Mouse (Mus musculus) kidney, adult 2 months (tissue): Measurements from ENCODE around the gene Zfp618.

Experiments
- CTCF ChIP-seq: fragments of 200-500 bp; conservative IDR thresholded peaks from 2 replicates; pipeline ENCODE4 v1.5.1; 2011; ENCODE audit warnings: low read depth, mild to moderate bottlenecking, control low read depth, low read length, moderate library complexity, mixed read lengths; ENCODE audit not compliant: insufficient read depth, insufficient read length
- POLR2A ChIP-seq: fragments of 200-500 bp; IDR thresholded peaks from one replicate; pipeline ENCODE4 v1.6.1; 2011; ENCODE audit warnings: low read depth, low read length, control low read depth

DNA sequence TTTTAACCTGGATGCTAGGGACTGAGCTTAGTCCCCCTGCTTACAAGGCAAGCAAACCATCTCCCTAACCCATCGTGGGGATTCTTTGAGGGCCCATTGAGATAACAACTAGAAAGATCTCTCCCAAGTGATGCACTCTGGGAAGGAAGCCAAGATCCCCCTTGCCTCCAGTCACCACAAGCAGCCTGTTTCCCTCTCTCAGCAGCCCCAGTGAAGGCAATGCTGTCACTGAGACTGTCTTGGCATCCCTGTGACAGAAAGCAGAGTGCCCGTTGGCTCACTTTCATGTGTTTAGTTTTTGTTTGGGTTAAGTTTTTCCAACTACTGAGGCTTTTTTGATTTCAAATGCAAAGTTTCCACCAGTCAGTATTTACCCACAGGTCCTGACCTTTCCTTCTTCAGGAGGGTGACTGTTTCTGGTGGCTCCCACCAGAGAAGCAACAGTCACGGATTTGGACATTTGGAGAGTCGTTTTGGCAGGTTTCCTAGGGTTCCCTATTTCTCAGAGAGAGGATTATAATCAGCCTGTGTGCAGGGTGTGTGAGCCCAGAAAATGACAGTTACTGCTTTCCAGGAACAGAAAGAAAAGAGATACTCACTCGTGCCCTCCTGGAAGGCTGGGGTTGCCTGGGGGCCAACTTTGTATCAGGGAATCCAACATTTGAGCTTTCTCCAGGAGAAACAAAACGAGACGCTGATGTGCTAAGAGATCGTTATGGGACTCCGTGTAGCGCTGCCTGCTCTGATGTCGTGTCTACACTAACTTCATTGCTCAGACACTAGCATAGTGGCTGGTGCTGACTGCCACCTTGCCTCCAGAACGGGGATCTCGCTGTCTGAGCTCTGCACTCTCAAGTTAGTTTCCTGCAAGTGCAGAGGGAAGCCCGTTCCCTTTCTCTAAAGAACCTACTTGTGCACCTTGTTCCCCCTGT, 23.1 kb upstream of the Zfp618 start:
- TF ChIP-seq CTCF = no peak
- no peak for TF ChIP-seq POLR2A
